Mouse (Mus musculus): ENCODE measurements around the gene Xrn2.
"Not testable (repeated sequence)": the region's sequence is repeated elsewhere in the genome, so short reads cannot be mapped to it uniquely, and the experiment has no call there.

The Xrn2 gene

DNA sequence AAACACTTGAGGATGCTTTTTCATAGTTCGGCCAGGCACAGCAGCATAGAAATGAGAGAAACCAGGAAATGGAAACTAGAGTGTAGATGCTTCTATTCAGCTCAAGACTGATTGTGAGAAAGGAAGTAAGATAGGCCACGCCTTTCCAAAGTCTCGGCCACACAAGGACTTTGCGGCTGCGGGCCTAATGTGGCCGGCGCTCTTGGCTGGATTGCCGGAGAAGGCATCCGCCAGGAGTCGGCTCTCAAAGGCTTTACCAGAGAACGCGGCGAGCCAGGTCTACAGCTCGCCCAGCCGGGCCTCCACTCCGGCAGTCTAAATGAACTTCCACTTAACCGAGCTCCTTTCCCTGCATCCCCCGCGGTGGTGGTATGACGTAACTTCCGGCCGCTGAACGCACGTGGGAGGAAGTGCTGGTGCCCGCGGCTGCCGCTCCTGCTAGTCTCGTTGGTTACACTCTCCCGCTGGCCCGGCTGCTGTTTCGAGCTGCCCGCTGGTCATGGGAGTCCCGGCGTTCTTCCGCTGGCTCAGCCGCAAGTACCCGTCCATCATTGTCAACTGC is at the start of gene Xrn2:
Gene Xrn2 (plus strand): TSS at position 374 of the 562 bp plus-strand sequence.
- DNase-seq (ENCODE audit: low spot score in 2 of 2), result peak; percentile 93 to 95

DNA sequence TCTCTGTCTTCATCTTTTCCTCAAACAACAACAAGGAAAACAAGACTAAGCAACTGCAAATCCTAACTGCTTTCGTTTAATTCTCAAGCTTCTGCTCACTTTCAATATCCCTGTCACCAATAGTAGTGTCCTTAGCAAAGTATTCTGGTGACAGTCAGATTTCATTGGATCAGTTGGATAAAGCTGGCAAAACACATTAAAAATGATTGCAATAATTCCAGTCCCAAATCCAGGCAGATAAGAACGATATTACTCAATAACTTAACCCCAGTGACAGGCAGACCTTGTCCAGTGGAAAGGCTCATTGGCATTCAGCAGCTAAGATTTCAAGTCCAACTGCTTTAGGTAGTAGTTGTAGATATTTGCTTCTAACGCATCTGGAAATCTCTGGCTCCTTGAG is 37.8 kb upstream of the Xrn2 start:
- DNase-seq (ENCODE audit: low spot score in 2 of 2), result no peak

GRCm38 (mm10) chr2:146975453-146976028 is 37.3 kb upstream of the Xrn2 start:
- DNase-seq (ENCODE audit: low spot score in 2 of 2), result no peak

GRCm38 (mm10) chr2:146982786-146983185 is 30.0 kb upstream of the Xrn2 start:
- DNase-seq (ENCODE audit: low spot score in 2 of 2), result no peak

DNA sequence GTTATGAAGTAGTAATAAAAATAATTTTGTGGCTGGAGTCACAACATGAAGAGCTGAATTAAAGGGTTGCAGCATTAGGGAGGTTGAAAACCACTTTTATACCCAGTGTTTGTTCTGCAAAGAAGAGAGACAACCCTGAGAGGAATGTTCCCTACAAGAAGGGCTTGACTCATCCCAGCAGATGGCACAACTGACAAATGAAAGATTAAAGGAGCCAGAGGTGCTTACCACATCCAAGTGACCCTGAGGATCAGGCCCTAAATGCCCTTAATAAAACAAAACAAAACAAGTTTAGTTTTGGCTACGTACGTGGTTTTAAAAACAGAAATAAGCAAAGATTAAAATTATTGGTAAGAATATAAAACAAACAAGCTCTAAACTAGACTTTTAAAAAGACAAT is 28.0 kb upstream of the Xrn2 start:
- DNase-seq (ENCODE audit: low spot score in 2 of 2), result no peak

- no peak for DNase-seq (ENCODE audit: low spot score in 2 of 2)
Observed at GRCm38 (mm10) chr2:146985807-146986206, 27.0 kb upstream of the Xrn2 start.

DNA sequence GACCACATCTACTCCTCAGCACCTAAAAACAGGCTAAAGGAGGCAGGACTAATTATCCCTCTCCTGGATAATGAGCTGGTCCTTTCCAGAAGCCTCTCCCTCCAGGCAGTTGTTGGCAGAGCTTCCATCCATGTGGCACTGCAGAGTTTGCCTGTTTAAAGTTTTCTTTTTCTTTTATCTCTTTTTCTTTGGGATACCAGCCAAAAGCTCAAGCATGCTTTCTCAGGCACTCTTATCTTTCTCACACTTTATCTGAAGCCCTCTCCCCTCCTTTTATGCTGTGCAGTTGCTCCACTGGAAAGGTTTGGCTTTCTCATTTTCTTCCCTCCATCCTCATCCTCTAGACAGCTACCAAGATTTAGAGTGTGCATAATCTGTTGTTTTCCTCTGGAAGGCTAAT is 26.4 kb upstream of the Xrn2 start:
- no peak for DNase-seq (ENCODE audit: low spot score in 2 of 2)

- DNase-seq (ENCODE audit: low spot score in 2 of 2), result no peak
Observed at GRCm38 (mm10) chr2:147007265-147007664, 5.5 kb upstream of the Xrn2 start.

DNA sequence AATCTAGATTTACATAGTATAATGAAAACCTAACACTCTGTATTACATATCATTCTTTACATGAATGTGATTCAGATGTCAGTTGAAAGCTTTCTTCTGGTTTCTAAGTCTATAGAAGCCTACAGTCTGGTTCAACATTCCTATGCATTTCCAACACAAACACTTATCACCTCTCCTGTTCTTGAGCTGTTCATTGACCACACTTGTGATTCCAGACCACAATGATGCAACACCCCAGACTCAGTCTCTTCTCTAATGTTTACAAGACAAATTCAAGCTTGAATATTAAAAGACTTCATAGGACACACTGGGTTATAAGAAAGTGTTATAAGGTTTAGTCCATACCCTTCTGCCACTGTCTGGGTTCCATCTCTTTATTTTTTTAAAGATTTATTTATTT is 3.7 kb upstream of the Xrn2 start:
- DNase-seq (ENCODE audit: low spot score in 2 of 2), result no peak

GRCm38 (mm10) chr2:147010141-147010540 is 2.7 kb upstream of the Xrn2 start:
- DNase-seq (ENCODE audit: low spot score in 2 of 2), result no peak

GRCm38 (mm10) chr2:147010952-147011351 is 1.8 kb upstream of the Xrn2 start:
- no peak for DNase-seq (ENCODE audit: low spot score in 2 of 2)

GRCm38 (mm10) chr2:147011474-147012140 is 1.2 kb upstream of the Xrn2 start:
- no peak for DNase-seq (ENCODE audit: low spot score in 2 of 2)

- DNase-seq (ENCODE audit: low spot score in 2 of 2), result no peak
Observed at GRCm38 (mm10) chr2:147012141-147012622, 614 bp upstream of the Xrn2 start.

DNA sequence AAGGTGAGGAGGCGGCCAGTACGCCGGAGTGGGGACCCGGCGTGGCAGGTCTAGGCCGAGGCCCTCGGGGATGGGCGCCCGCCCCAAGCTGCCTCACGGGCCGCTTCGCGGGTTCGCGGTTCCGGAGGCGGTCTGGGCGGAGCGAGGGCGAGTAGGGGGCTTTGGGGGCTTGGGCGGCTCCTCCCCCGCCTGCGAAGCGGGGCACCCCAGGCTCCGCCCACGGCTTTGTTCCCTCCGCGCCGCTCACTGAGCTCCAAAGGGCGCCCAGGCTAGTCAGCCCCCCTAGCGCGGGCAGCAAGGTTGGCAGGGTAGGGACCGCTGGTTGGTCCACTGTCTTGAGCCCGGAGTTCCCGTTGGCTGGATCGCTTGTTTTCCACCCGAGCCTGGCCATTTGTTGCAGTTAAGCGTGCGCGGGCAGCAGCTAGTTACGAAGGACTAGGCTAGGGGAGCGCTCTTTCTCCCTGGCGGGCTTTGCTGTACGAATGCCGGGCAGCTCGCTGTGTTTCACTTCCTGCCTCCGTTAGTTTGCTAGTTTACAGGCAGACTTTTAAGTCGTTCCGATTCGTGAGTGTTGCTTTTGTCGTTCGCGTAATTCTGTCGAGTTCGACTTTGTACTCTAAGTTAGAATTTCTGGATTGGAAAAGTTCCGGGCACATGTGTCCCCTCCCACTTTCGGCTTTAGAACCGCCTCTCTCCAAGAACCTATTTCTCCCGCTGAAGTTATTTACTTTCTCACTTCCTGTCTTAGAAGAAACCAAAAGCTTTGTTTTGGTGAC is 586 bp downstream of the Xrn2 start:
- peak; percentile 23 to 61 for DNase-seq (ENCODE audit: low spot score in 2 of 2)

DNA sequence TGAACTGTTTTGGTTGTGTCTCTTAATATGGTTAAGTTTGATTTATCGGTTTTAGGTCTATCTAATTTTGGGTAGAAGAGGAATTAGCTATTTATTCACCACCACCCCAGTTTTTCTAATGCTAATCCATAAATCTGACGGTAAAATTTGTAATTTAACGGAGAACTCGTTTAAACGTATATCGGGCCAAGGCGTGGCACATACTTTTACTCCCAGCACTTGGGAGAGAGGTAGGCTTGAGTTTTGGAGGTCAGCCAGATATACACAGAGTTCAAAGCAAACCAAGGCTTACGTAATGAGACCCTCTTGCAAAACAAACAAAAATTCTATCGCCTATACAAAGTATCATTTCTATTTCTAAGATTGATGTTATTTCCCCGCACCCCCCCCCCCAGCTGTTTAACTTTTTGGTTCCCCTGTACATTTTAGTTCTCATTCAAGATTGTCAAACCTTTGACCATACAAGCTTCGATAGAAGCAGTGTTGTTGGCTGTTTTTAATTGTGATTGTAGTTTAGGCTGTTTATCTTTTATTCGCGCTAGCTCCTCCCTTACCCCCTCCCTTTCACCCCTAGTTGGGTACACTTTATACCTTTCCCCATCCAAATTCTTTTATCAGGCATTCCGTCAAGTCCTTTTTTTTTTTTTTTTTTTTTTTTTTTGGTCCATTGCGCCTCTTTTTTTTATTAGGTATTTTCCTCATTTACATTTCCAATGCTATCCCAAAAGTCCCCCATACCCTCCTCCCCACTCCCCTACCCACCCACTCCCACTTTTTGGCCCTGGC is 1.5 kb downstream of the Xrn2 start:
- DNase-seq (ENCODE audit: low spot score in 2 of 2), result no peak

- not testable (repeated sequence) for DNase-seq (ENCODE audit: low spot score in 2 of 2)
Observed at GRCm38 (mm10) chr2:147022041-147022440, 9.2 kb downstream of the Xrn2 start.

GRCm38 (mm10) chr2:147023067-147023466 is 10.3 kb downstream of the Xrn2 start:
- DNase-seq (ENCODE audit: low spot score in 2 of 2), result no peak

- no peak for DNase-seq (ENCODE audit: low spot score in 2 of 2)
Observed at GRCm38 (mm10) chr2:147023560-147023959, 10.8 kb downstream of the Xrn2 start.

DNA sequence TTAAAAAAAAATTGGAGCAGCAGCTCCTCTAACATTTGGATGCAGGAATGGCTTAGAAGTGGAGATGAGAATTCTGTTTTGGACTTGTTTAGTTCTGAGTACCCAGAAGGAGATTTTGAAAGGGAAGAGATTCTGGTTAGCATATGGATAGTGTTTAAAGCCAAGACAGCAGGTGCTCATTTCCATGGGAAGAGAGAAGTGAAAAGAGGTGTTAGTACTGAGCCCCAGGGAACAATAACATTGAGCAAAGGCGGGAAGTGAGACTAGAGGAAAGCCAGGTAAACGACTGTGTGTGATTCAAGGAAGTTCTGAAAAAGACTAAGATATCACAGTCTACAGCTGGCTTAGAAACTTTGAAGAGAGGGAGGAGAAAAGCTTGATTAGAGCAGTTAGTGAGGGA is 20.3 kb downstream of the Xrn2 start:
- DNase-seq (ENCODE audit: low spot score in 2 of 2), result no peak

GRCm38 (mm10) chr2:147035864-147036263 is 23.1 kb downstream of the Xrn2 start:
- DNase-seq (ENCODE audit: low spot score in 2 of 2), result no peak

- no peak for DNase-seq (ENCODE audit: low spot score in 2 of 2)
Observed at GRCm38 (mm10) chr2:147047051-147047450, 34.3 kb downstream of the Xrn2 start.
